Mouse (Mus musculus) adrenal gland, adult 8-10 months (tissue): Measurements from ENCODE around the gene Vmn1r226. TPM values are rescaled to one million over a fixed set of nuclear protein-coding genes. Genes with fewer than 3 reads are reported as not detected.

Experiments
- DNase-seq: peaks from one replicate; pipeline ENCODE4 v3.0.0; 2022
- total RNA-seq, 4 experiments: library from RNA; stranded (reverse); gene quantifications; 2 replicates each; pipeline ENCODE4 v1.2.4; 2022

The Vmn1r226 gene
- not detected for total RNA-seq

GRCm38 (mm10) chr17:20682543-20682942 lies at the start of gene Vmn1r226:
Vmn1r226 (plus strand) TSS chr17:20682843.
- DNase-seq, result no peak

GRCm38 (mm10) chr17:20729543-20729942 lies 46.9 kb downstream of the Vmn1r226 start, which contains the start of gene Vmn1r227:
Vmn1r227 (plus strand) TSS chr17:20729843.
- DNase-seq, result no peak

Other genes starting within 250 kb of the Vmn1r226 start
- gene Vmn2r108, start 201.5 kb upstream of the Vmn1r226 start, total RNA-seq, result not detected
- gene Vmn1r225, start 184.7 kb upstream of the Vmn1r226 start, total RNA-seq, result not detected
- not detected for gene Vmn2r109, start 118.1 kb upstream of the Vmn1r226 start, total RNA-seq
- not detected for gene Vmn2r110, start 86.4 kb upstream of the Vmn1r226 start, total RNA-seq
- gene Fpr-rs3, start 58.0 kb upstream of the Vmn1r226 start, total RNA-seq, result not detected
- gene Vmn1r227, start 47.0 kb downstream of the Vmn1r226 start, total RNA-seq, result not detected
- gene Vmn1r228, start 103.3 kb downstream of the Vmn1r226 start, total RNA-seq, result not detected
- under 1 TPM in 1 of 4 experiments, not detected in 3; 0.03 TPM for gene Vmn1r229, start 128.7 kb downstream of the Vmn1r226 start, total RNA-seq
- gene Vmn1r230, start 157.6 kb downstream of the Vmn1r226 start, total RNA-seq, result not detected
- gene Vmn1r231, start 222.2 kb downstream of the Vmn1r226 start, total RNA-seq, result not detected
- gene Vmn1r232, start 236.9 kb downstream of the Vmn1r226 start, total RNA-seq, result under 1 TPM in 1 of 4 experiments, not detected in 3; 0.18 TPM